Mouse (Mus musculus): ENCODE results near the gene Tgfbr3.

GRCm38 (mm10) chr5:107162812-107163211 lies 126.6 kb downstream of the Tgfbr3 start:
- TF ChIP-seq CTCF (IDR thresholded peaks at IDR 0.05; ENCODE audit: low read depth): no peak
- no peak for TF ChIP-seq EP300 (IDR thresholded peaks at IDR 0.05; ENCODE audit: low read depth)
